Mouse (Mus musculus) hindbrain, postnatal 0 days (tissue): ENCODE data around the gene Cemip. TPM values are rescaled to one million over a fixed set of nuclear protein-coding genes. Genes with fewer than 3 reads are reported as not detected.

Source experiments
- ATAC-seq: fragments of 200-750 bp; cut with Nextera tagmentation; 2 replicates; pipeline ENCODE4 v1.8.0; 2017; ENCODE audit warnings: mild to moderate bottlenecking, moderate TSS enrichment, moderate library complexity
- DNase-seq: peaks from one replicate; pipeline ENCODE4 v3.0.0-alpha.2; 2015; ENCODE audit warnings: low spot score
- H3K27ac ChIP-seq: fragments of 300-500 bp; sonication (generic); 2 replicates; pipeline ENCODE4 v1.5.1; 2014; ENCODE audit warnings: mild to moderate bottlenecking
- H3K27me3 ChIP-seq: fragments of 300-500 bp; sonication (generic); 2 replicates; pipeline ENCODE4 v1.6.1; 2014; ENCODE audit warnings: low read length, mixed read lengths; ENCODE audit not compliant: insufficient read depth
- H3K36me3 ChIP-seq: fragments of 300-500 bp; sonication (generic); 2 replicates; pipeline ENCODE4 v1.6.1; 2014; ENCODE audit warnings: low read length, mixed read lengths; ENCODE audit not compliant: insufficient read depth
- H3K4me1 ChIP-seq: fragments of 300-500 bp; sonication (generic); 2 replicates; pipeline ENCODE4 v1.6.1; 2014; ENCODE audit warnings: antibody characterized with exemption, low read length, mixed read lengths; ENCODE audit not compliant: insufficient read depth
- H3K4me2 ChIP-seq: fragments of 300-500 bp; sonication (generic); 2 replicates; pipeline ENCODE4 v1.6.1; 2014; ENCODE audit warnings: low read depth, mild to moderate bottlenecking, low read length, moderate library complexity, mixed read lengths
- H3K4me3 ChIP-seq: fragments of 300-500 bp; sonication (generic); 2 replicates; pipeline ENCODE4 v1.5.1; 2014; ENCODE audit warnings: low read length
- H3K9ac ChIP-seq: fragments of 300-500 bp; sonication (generic); replicated peaks from 2 replicates; pipeline ENCODE4 v1.6.1; 2014; ENCODE audit warnings: mild to moderate bottlenecking, low read length, moderate library complexity, mixed read lengths
- H3K9me3 ChIP-seq: fragments of 300-500 bp; sonication (generic); 2 replicates; pipeline ENCODE4 v1.6.1; 2016; ENCODE audit warnings: low read length, mixed read lengths
- CTCF ChIP-seq: IDR thresholded peaks from 2 replicates; pipeline ENCODE4 v1.5.1; 2016; ENCODE audit warnings: antibody characterized with exemption, control low read depth, low read depth
- WGBS: fragments of 180-500 bp; shearing (Covaris S2); extraction: QIAGEN DNeasy Blood & Tissue Kit; methylation state at CpG from one replicate; pipeline ENCODE4 v1.1.7; 2014; 5-methylcytosine and 5-hydroxymethylcytosine counted together
- polyA plus RNA-seq: library from polyadenylated mRNA; unstranded; fragments of >200 nt; fragmentation: Nextera tagmentation; extraction: Ambion mirVana; gene quantifications from 2 replicates; pipeline ENCODE4 v1.2.1, GENCODE M21; 2015
- total RNA-seq: library from RNA; depleted of rRNA; stranded (reverse); fragments of >200 nt; gene quantifications from 2 replicates; pipeline ENCODE4 v1.2.3, GENCODE M21; 2014

Cemip gene
- total and polyA plus RNA-seq, 2 experiments from 2014 or later = 1.0 to 10.3 TPM

DNA sequence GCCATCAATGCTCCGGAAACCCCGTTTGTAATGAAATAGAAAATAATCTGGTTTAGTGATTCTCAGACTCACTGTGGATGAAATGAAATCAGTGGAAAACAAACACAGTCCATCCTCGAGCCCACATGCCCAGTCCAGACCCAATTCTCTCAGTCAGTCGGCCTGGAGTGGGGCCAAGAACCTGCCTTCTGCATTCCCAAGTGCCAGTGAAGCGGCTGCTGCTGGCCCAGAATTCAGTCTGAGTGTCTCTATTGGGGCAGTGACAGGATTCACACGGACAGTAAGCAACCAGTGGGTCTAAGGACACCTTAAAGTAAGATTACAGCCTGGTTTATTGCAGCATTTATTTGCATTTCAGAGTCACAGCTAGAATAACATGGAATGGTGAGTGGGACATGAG lies 10.2 kb upstream of the Cemip start:
- H3K4me3 ChIP-seq = no peak overlapping the region
- H3K4me1 ChIP-seq = no peaks in the 10 kb centered on the region
- no peaks in the 10 kb centered on the region for H3K9me3 ChIP-seq
- no peaks in the 10 kb centered on the region for H3K27me3 ChIP-seq
- no peak overlapping the region for H3K9ac ChIP-seq
- WGBS = 45% methylated on average over 6 of the region's 6 CpGs
- ATAC-seq = 0 out of 2 replicates have a peak, but pooled peaks have one; percentile 38
- no peaks in the 10 kb centered on the region for H3K36me3 ChIP-seq
- TF ChIP-seq CTCF = no peak
- peak; percentile 69 for DNase-seq
- H3K4me2 ChIP-seq = no peak overlapping the region
- H3K27ac ChIP-seq = no peak overlapping the region

DNA sequence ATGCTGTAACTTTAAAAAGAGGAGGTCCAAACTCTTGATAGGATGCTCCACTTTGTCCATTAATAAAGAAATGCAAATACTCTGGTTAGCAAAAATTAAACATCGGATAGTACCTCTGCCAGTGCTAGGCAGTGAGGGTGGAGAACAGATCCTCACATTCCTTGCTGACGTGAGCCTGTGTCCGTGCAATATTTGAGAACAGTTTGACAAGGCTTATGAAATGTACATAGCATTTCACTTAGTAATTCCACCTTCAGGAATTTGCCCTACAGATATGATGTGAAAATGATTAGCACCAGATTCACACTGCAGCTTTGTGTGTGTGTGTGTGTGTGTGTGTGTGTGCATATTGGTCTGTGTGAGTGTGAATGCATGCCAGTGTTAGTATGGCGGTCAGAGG lies 4.5 kb upstream of the Cemip start:
- no peak overlapping the region for H3K4me3 ChIP-seq
- no peaks in the 10 kb centered on the region for H3K9me3 ChIP-seq
- no peaks in the 10 kb centered on the region for H3K4me1 ChIP-seq
- H3K4me2 ChIP-seq = no peak overlapping the region
- no peaks in the 10 kb centered on the region; the same call in 1 of the 2 replicates for H3K27me3 ChIP-seq
- H3K27ac ChIP-seq = no peak overlapping the region
- H3K9ac ChIP-seq = no peak overlapping the region
- no peaks in the 10 kb centered on the region for H3K36me3 ChIP-seq
- no peak for TF ChIP-seq CTCF
- 84% methylated on average over 4 of the region's 4 CpGs for WGBS
- DNase-seq (no peak), ATAC-seq (no peak)

DNA sequence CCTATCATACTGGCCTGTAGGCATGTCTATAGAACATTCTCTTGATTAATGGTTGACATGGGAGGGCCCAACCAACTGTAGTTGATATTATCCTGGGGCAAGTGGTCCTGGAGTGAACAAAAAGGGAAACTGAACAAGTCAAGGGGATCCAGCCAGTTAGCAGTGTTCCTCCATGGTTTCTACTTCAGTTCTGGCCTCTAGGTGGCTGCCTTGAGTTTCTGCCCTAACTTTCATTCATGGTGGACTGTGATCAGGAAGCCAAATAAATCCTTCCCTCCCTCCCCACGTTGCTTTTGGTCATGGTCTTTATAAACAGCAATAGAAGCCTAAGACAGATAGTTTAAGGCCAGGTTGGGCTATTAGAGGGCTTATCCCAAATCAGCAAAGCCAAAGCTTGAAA lies 3.5 kb upstream of the Cemip start:
- no peak overlapping the region for H3K4me2 ChIP-seq
- 16% methylated on average over 1 of the region's 1 CpGs for WGBS
- no peaks in the 10 kb centered on the region for H3K9me3 ChIP-seq
- no peak overlapping the region for H3K27ac ChIP-seq
- no peak for DNase-seq
- no peaks in the 10 kb centered on the region; the same call in 1 of the 2 replicates for H3K27me3 ChIP-seq
- no peak overlapping the region for H3K4me3 ChIP-seq
- no peak overlapping the region for H3K9ac ChIP-seq
- 0 out of 2 replicates have a peak, but pooled peaks cover 3% of the 10 kb centered on the region for H3K4me1 ChIP-seq
- no peak for ATAC-seq
- no peaks in the 10 kb centered on the region for H3K36me3 ChIP-seq
- peak; percentile 50 for TF ChIP-seq CTCF

DNA sequence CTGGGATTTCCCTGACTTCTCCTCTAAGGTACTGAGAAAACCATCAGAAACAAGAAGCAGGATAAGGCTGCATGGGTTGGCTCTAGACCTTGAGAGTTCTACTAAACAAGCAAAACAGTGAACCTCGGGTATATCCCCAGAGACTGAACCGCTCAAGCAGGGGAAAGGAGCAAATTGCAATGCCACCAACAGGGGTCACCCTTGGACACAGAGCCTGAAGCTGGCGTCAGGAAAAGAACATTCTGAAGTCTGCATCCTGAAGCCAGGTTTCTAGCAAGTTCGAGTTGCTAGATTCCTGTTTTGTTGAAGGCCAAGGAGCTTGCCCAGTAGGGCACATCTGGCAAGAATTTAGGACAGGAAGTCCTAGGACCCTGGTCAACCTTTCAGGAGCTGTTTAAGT lies 2.7 kb upstream of the Cemip start:
- peak; percentile 77 for TF ChIP-seq CTCF
- Histone ChIP-seq H3K4me3 (no peak overlapping the region), H3K27me3 (no peaks in the 10 kb centered on the region; the same call in 1 of the 2 replicates), H3K36me3 (no peaks in the 10 kb centered on the region), H3K4me2 (no peak overlapping the region), H3K27ac (no peak overlapping the region), H3K9ac (no peak overlapping the region), H3K4me1 (0 out of 2 replicates have a peak, but pooled peaks cover 4% of the 10 kb centered on the region), H3K9me3 (no peaks in the 10 kb centered on the region)
- DNase-seq (peak; percentile 74), ATAC-seq (no peak)
- 17% methylated on average over 4 of the region's 4 CpGs for WGBS

DNA sequence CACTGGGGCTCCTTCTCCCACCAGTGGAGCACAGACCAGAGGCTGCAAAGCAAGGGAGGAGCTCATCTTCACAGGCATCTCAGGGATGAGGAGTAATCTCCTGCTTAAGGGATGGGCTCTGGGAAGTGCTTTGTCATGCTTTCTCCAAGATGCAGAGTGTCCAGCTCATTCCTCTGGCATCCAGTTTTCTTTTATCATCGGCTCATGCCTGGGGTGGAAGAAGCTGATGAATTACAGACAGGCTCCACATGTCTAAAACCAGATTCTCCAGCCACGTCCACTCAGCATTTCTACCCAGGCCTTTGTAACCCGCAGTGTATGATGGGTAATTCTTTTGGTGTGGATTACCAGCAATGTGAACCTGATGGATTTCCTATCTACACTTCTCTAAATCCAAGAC lies 1.9 kb upstream of the Cemip start:
- H3K27me3 ChIP-seq = no peaks in the 10 kb centered on the region; the same call in 1 of the 2 replicates
- no peak overlapping the region for H3K27ac ChIP-seq
- H3K9ac ChIP-seq = no peak overlapping the region
- H3K4me1 ChIP-seq = 0 out of 2 replicates have a peak, but pooled peaks cover 4% of the 10 kb centered on the region
- no peak overlapping the region for H3K4me3 ChIP-seq
- ATAC-seq (no peak), DNase-seq (no peak)
- H3K9me3 ChIP-seq = no peaks in the 10 kb centered on the region
- WGBS = 89% methylated on average over 3 of the region's 3 CpGs
- no peak overlapping the region for H3K4me2 ChIP-seq
- no peak for TF ChIP-seq CTCF
- H3K36me3 ChIP-seq = no peaks in the 10 kb centered on the region

DNA sequence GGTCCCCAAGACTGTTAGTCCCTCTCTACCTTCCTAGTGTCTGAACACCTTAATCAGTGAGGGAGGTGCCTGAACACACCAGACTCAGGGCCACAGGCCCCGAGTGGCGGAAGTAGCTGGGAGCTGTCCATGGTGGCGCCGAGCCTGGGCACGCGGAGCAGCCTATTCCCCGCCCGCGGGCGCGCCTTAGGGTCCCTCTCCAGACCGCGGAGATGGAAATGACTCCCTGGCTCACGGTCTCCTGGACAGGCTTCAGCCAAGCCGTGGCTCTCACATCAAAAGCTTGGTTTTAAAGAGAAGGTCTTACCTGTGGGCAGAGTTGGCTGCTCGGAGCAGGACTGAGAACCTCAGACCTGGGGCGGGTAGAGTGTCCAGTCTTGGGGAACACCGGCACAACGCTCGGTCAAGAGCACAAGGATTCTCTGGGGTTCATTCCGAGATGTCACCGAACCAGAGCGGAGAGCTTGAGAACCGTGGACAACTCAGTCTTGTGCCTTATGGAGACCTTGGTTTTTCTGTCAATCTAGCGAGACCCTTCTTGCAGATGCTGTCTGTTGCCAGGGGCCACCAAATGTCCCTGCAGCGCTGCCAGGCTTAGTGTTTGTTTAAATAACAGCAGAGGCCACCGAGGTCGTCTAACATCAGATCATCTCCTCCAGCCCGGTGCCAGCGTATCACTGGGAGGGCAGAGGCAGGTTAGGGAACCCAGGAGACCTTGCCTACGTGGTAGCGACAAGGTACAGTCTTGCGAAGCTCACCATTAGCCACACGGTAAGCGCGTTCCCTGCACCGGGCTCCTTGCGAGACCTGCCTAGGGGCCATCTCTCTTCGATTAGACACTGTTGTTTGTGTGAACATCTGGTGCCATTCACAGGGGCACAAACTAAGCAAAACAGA lies 1.0 kb downstream of the Cemip start:
- Histone ChIP-seq H3K36me3 (no peaks in the 10 kb centered on the region), H3K27me3 (no peaks in the 10 kb centered on the region; the same call in 1 of the 2 replicates), H3K9me3 (no peaks in the 10 kb centered on the region), H3K27ac (no peak overlapping the region), H3K4me3 (peak overlapping the region; percentile 50), H3K4me2 (peak overlapping the region; percentile 83), H3K9ac (peak overlapping the region; percentile 47; the same call in 1 of the 2 replicates), H3K4me1 (0 out of 2 replicates have a peak, but pooled peaks cover 4% of the 10 kb centered on the region)
- WGBS = 4% methylated on average over 39 of the region's 39 CpGs
- DNase-seq (peak; percentile 33), ATAC-seq (no peak)
- TF ChIP-seq CTCF = no peak
